Mouse (Mus musculus): ENCODE measurements around the gene Ipo4.

- TF ChIP-seq CTCF (IDR thresholded peaks at IDR 0.05; ENCODE audit: low read depth, low read length) (no peak), POLR2A (IDR thresholded peaks at IDR 0.05; ENCODE audit: extremely low read depth, insufficient read depth, low read length) (no peak)
Observed at GRCm38 (mm10) chr14:55605743-55606459, 29.9 kb downstream of the Ipo4 start.

Data from liver, adult 2 months (tissue).